Mouse (Mus musculus): ENCODE results near the gene Olfr785. TPM values are rescaled to one million over a fixed set of nuclear protein-coding genes. Genes with fewer than 3 reads are reported as not detected.
"Not testable (repeated sequence)": the region's sequence is repeated elsewhere in the genome, so short reads cannot be mapped to it uniquely, and the experiment has no call there.

Olfr785 gene
- polyA plus RNA-seq (2015; fragmentation: Nextera tagmentation; extraction: Ambion mirVana): not detected in 2 replicates

GRCm38 (mm10) chr10:129405126-129405525 is at the start of gene Olfr785:
Olfr785 (plus strand) TSS chr10:129405426.
- no peaks in the 10 kb centered on the region for H3K4me1 ChIP-seq
- H3K27ac ChIP-seq: no peak within 1 kb of the TSS
- no peaks in the 10 kb centered on the region for H3K36me3 ChIP-seq
- H3K9ac ChIP-seq: no peak within 1 kb of the TSS
- no peaks in the 10 kb centered on the region for H3K27me3 ChIP-seq
- no peaks in the 10 kb centered on the region for H3K9me3 ChIP-seq
- ATAC-seq (ENCODE audit: insufficient number of reproducible peaks, low FRiP score, low TSS enrichment, low read depth): no peak
- no peak within 1 kb of the TSS for H3K4me3 ChIP-seq
- H3K4me2 ChIP-seq: no peak within 1 kb of the TSS
- 52% methylated on average over 2 of the region's 2 CpGs for WGBS

GRCm38 (mm10) chr10:129356496-129356895 is 48.7 kb upstream of the Olfr785 start:
- not testable (repeated sequence) for H3K9ac ChIP-seq; H3K4me2 ChIP-seq; ATAC-seq (ENCODE audit: insufficient number of reproducible peaks, low FRiP score, low TSS enrichment, low read depth); H3K36me3 ChIP-seq; H3K4me3 ChIP-seq; H3K27ac ChIP-seq; H3K9me3 ChIP-seq; H3K4me1 ChIP-seq; H3K27me3 ChIP-seq
- 84% methylated on average over 4 of the region's 4 CpGs for WGBS

GRCm38 (mm10) chr10:129357307-129357706 is 47.9 kb upstream of the Olfr785 start:
- Histone ChIP-seq H3K36me3 (no peaks in the 10 kb centered on the region), H3K27ac (no peak overlapping the region)
- 65% methylated on average over 5 of the region's 5 CpGs for WGBS

GRCm38 (mm10) chr10:129374051-129374450 is 31.2 kb upstream of the Olfr785 start:
- H3K9ac ChIP-seq; H3K27ac ChIP-seq; H3K27me3 ChIP-seq; ATAC-seq (ENCODE audit: insufficient number of reproducible peaks, low FRiP score, low TSS enrichment, low read depth); H3K4me3 ChIP-seq; H3K36me3 ChIP-seq; H3K4me2 ChIP-seq; H3K9me3 ChIP-seq; H3K4me1 ChIP-seq: not testable (repeated sequence)
- 86% methylated on average over 5 of the region's 5 CpGs for WGBS

More at GRCm38 (mm10) chr10:129357307-129357706, 47.9 kb upstream of the Olfr785 start:
- ATAC-seq (ENCODE audit: insufficient number of reproducible peaks, low FRiP score, low TSS enrichment, low read depth): no peak
- Histone ChIP-seq H3K4me3 (no peak overlapping the region), H3K27me3 (no peaks in the 10 kb centered on the region), H3K9me3 (no peaks in the 10 kb centered on the region), H3K4me2 (no peak overlapping the region), H3K9ac (no peak overlapping the region), H3K4me1 (no peaks in the 10 kb centered on the region)

DNA sequence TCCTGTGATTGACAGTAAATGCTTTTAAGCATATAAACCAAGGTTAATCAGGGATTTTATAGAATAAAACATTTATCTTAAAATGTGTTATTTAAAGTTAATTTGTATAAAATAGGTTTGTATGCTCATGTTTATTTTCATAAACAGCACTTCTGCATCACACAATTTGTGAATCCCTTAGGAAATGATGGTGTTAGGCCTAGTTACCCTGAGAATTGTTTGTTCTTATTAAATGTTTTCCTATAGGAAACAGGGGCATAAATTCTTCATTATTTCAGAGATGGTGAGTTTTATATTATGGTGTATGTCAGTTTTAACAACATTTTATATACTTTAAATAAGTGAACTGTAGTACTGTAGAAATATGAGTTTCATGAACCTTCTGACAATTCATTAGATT is 21.4 kb upstream of the Olfr785 start, which contains the start of gene Olfr784:
Olfr784 (plus strand) TSS at position 301 of the 400 bp plus-strand sequence.
- Histone ChIP-seq H3K27ac (no peak within 1 kb of the TSS), H3K9me3 (no peaks in the 10 kb centered on the region), H3K36me3 (no peaks in the 10 kb centered on the region), H3K4me1 (no peaks in the 10 kb centered on the region), H3K27me3 (no peaks in the 10 kb centered on the region), H3K4me2 (no peak within 1 kb of the TSS), H3K9ac (no peak within 1 kb of the TSS), H3K4me3 (no peak within 1 kb of the TSS)
- no peak for ATAC-seq (ENCODE audit: insufficient number of reproducible peaks, low FRiP score, low TSS enrichment, low read depth)

DNA sequence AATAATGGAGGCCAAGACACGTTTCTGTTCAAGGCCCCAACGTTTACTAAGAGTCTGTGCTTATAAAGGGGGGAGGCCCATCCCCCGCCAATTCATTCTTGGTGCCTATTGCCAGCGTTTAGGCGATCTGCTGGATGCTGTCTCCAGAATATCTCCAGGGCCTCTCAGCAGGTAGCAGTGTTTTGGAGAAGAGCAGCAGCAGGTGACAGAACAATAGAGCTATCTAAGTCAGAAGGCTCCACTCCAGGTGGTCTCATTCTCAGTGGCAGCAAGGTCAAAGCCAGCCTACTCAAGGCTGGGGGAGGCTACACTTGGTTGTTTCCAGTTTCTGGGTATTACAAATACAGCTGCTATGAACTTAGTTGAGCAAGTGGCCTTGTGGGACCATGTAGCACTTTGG is 4.3 kb upstream of the Olfr785 start:
- no peaks in the 10 kb centered on the region for H3K4me1 ChIP-seq
- H3K27me3 ChIP-seq: no peaks in the 10 kb centered on the region
- no peak overlapping the region for H3K9ac ChIP-seq
- ATAC-seq (ENCODE audit: insufficient number of reproducible peaks, low FRiP score, low TSS enrichment, low read depth): no peak
- no peaks in the 10 kb centered on the region for H3K9me3 ChIP-seq
- H3K4me2 ChIP-seq: no peak overlapping the region
- H3K27ac ChIP-seq: no peak overlapping the region
- no peak overlapping the region for H3K4me3 ChIP-seq
- WGBS: 50% methylated on average over 5 of the region's 5 CpGs
- no peaks in the 10 kb centered on the region for H3K36me3 ChIP-seq

DNA sequence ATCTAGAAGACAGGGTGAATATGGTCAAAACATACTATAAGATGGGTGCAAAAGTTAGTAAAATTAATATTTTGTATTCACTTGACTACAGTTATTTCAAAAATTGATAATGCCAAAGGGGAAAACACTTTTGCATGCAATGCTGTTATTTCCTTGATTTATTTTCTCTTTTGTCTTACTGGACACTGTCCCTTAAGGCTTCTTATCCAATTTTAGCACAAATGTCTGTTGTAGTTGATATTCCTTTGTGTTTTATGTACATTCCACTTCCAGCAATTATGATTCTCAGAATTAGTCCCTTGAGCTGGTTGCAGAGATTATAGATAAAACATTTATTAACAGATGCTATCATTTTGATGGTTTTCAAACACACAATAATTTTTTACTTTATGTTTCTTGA is 21.8 kb downstream of the Olfr785 start, which contains the start of gene Olfr786:
Olfr786 (plus strand) TSS at position 301 of the 400 bp plus-strand sequence.
- Histone ChIP-seq H3K27ac (no peak within 1 kb of the TSS), H3K4me2 (no peak within 1 kb of the TSS), H3K9ac (no peak within 1 kb of the TSS), H3K4me1 (no peaks in the 10 kb centered on the region), H3K27me3 (no peaks in the 10 kb centered on the region), H3K9me3 (no peaks in the 10 kb centered on the region), H3K36me3 (no peaks in the 10 kb centered on the region), H3K4me3 (no peak within 1 kb of the TSS)
- no peak for ATAC-seq (ENCODE audit: insufficient number of reproducible peaks, low FRiP score, low TSS enrichment, low read depth)

Other genes starting within 250 kb of the Olfr785 start
- not detected in 2 replicates for gene Olfr771, start 240.7 kb upstream of the Olfr785 start, polyA plus RNA-seq (2015; fragmentation: Nextera tagmentation; extraction: Ambion mirVana)
- gene Olfr772, start 227.5 kb upstream of the Olfr785 start, polyA plus RNA-seq (2015; fragmentation: Nextera tagmentation; extraction: Ambion mirVana): not detected in 2 replicates
- not detected in 2 replicates for gene Olfr773, start 218.0 kb upstream of the Olfr785 start, polyA plus RNA-seq (2015; fragmentation: Nextera tagmentation; extraction: Ambion mirVana)
- gene Olfr774, start 169.2 kb upstream of the Olfr785 start, polyA plus RNA-seq (2015; fragmentation: Nextera tagmentation; extraction: Ambion mirVana): not detected in 2 replicates
- not detected in 2 replicates for gene Olfr775, start 157.0 kb upstream of the Olfr785 start, polyA plus RNA-seq (2015; fragmentation: Nextera tagmentation; extraction: Ambion mirVana)
- not detected in 2 replicates for gene Olfr776, start 146.3 kb upstream of the Olfr785 start, polyA plus RNA-seq (2015; fragmentation: Nextera tagmentation; extraction: Ambion mirVana)
- not detected in 2 replicates for gene Olfr777, start 133.9 kb upstream of the Olfr785 start, polyA plus RNA-seq (2015; fragmentation: Nextera tagmentation; extraction: Ambion mirVana)
- not detected in 2 replicates for gene Olfr780, start 87.3 kb upstream of the Olfr785 start, polyA plus RNA-seq (2015; fragmentation: Nextera tagmentation; extraction: Ambion mirVana)
- gene Olfr781, start 76.6 kb upstream of the Olfr785 start, polyA plus RNA-seq (2015; fragmentation: Nextera tagmentation; extraction: Ambion mirVana): not detected in 2 replicates
- not detected in 2 replicates for gene Olfr782, start 56.6 kb upstream of the Olfr785 start, polyA plus RNA-seq (2015; fragmentation: Nextera tagmentation; extraction: Ambion mirVana)
- 0.08 TPM in 1 of 2 replicates, not detected in the other for gene Olfr784, start 21.3 kb upstream of the Olfr785 start, polyA plus RNA-seq (2015; fragmentation: Nextera tagmentation; extraction: Ambion mirVana)
- not detected in 2 replicates for gene Olfr786, start 21.9 kb downstream of the Olfr785 start, polyA plus RNA-seq (2015; fragmentation: Nextera tagmentation; extraction: Ambion mirVana)
- not detected in 2 replicates for gene Olfr787, start 56.4 kb downstream of the Olfr785 start, polyA plus RNA-seq (2015; fragmentation: Nextera tagmentation; extraction: Ambion mirVana)
- not detected in 2 replicates for gene Olfr788, start 65.6 kb downstream of the Olfr785 start, polyA plus RNA-seq (2015; fragmentation: Nextera tagmentation; extraction: Ambion mirVana)
- not detected in 2 replicates for gene Olfr789, start 79.3 kb downstream of the Olfr785 start, polyA plus RNA-seq (2015; fragmentation: Nextera tagmentation; extraction: Ambion mirVana)
- not detected in 2 replicates for gene Olfr790, start 93.1 kb downstream of the Olfr785 start, polyA plus RNA-seq (2015; fragmentation: Nextera tagmentation; extraction: Ambion mirVana)
- gene Olfr791, start 116.4 kb downstream of the Olfr785 start, polyA plus RNA-seq (2015; fragmentation: Nextera tagmentation; extraction: Ambion mirVana): not detected in 2 replicates
- gene Olfr792, start 133.7 kb downstream of the Olfr785 start, polyA plus RNA-seq (2015; fragmentation: Nextera tagmentation; extraction: Ambion mirVana): not detected in 2 replicates
- gene Olfr794, start 162.2 kb downstream of the Olfr785 start, polyA plus RNA-seq (2015; fragmentation: Nextera tagmentation; extraction: Ambion mirVana): not detected in 2 replicates
- gene Olfr796, start 207.1 kb downstream of the Olfr785 start, polyA plus RNA-seq (2015; fragmentation: Nextera tagmentation; extraction: Ambion mirVana): not detected in 2 replicates
- not detected in 2 replicates for gene Olfr798, start 222.5 kb downstream of the Olfr785 start, polyA plus RNA-seq (2015; fragmentation: Nextera tagmentation; extraction: Ambion mirVana)
- gene Olfr799, start 232.1 kb downstream of the Olfr785 start, polyA plus RNA-seq (2015; fragmentation: Nextera tagmentation; extraction: Ambion mirVana): not detected in 2 replicates